Mouse (Mus musculus): ENCODE data around the gene Cfb. TPM values are rescaled to one million over a fixed set of nuclear protein-coding genes. Genes with fewer than 3 reads are reported as not detected.

Gene Cfb
- total RNA-seq, 2 experiments from 2014 or later: not detected

DNA sequence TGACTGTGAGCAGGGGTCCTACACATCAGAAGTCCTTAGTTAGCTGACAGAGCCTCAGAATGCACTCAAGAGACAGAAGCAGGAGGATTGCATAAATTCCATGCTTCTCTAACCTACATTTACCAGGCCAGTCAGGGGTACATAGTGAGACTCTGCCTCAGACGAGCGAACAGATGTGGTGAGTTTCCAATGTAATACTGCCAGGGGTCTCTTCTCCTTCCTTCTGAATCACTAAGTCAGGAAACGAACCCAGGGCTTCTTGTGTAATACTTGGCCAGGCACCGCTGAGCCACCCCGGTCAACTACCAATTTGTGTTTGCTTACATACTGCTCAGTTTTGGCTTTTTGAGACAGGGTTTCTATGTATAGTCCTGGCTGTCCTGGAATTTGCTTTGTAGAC lies 25.6 kb upstream of the Cfb start:
- ATAC-seq (replicated peaks; ENCODE audit: poor library complexity, severe bottlenecking): peak; percentile 74

GRCm38 (mm10) chr17:34885615-34886014 lies 23.3 kb upstream of the Cfb start:
- no peak for ATAC-seq (replicated peaks; ENCODE audit: poor library complexity, severe bottlenecking)

GRCm38 (mm10) chr17:34884704-34885103 lies 22.4 kb upstream of the Cfb start:
- no peak for ATAC-seq (replicated peaks; ENCODE audit: poor library complexity, severe bottlenecking)

- ATAC-seq (replicated peaks; ENCODE audit: poor library complexity, severe bottlenecking): peak; percentile 80
Measured at GRCm38 (mm10) chr17:34883332-34883731, 21.0 kb upstream of the Cfb start.

GRCm38 (mm10) chr17:34881683-34882310 lies 19.5 kb upstream of the Cfb start, which contains the start of gene Gm20547:
Gm20547 (minus strand) TSS chr17:34882042.
- ATAC-seq (replicated peaks; ENCODE audit: poor library complexity, severe bottlenecking): no peak

GRCm38 (mm10) chr17:34881166-34881565 lies 18.8 kb upstream of the Cfb start:
- ATAC-seq (replicated peaks; ENCODE audit: poor library complexity, severe bottlenecking): no peak

GRCm38 (mm10) chr17:34879336-34879879 lies 17.1 kb upstream of the Cfb start, which contains the start of gene Zbtb12:
Zbtb12 (plus strand) TSS chr17:34879483.
- peak; percentile 52; the same call in 1 of the 2 replicates for ATAC-seq (replicated peaks; ENCODE audit: poor library complexity, severe bottlenecking)

DNA sequence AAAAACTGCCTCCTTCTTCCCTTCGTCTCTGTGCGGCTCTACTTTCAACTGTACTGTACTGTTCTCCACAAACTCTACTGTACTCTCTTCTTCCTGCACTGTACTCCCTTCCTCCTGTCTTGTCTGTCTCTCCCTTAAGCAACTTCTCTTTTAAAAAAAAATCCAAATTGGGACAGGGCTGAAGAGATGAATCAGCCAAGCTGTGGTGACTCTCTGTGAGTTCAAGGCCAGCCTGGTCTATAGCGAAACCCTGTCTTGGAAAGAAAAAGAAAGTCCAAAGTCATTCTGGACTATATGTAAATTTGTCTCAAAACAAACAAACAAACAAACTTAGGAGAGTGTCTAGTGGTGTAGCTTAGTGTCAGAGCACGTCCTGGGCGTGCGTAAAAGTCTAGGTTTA lies 12.0 kb upstream of the Cfb start:
- no peak for ATAC-seq (replicated peaks; ENCODE audit: poor library complexity, severe bottlenecking)

- no peak for ATAC-seq (replicated peaks; ENCODE audit: poor library complexity, severe bottlenecking)
Measured at GRCm38 (mm10) chr17:34865981-34866380, 3.7 kb upstream of the Cfb start.

GRCm38 (mm10) chr17:34861704-34862415 lies 458 bp downstream of the Cfb start:
- ATAC-seq (replicated peaks; ENCODE audit: poor library complexity, severe bottlenecking): 0 out of 2 replicates have a peak, but pooled peaks have one; percentile 8

DNA sequence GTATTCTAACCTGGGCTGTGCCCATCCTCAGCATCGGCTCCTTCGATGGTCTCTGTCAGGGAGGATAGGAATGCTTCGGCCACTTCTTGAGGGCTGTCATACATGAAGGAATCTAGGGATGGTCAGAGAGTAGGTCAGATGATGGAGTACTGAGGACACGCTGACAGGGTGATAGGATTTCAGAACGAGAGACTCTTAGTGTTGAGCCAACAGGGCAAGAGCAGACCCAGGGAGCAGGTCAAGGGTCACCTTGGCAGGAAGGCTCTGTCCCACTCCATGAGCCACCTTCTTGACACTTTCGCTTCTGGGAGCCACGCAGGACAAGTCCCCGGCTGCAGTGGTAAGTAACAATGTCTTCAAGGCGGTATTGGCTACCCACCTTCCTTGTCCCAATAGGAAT lies 1.8 kb downstream of the Cfb start:
- no peak for ATAC-seq (replicated peaks; ENCODE audit: poor library complexity, severe bottlenecking)

GRCm38 (mm10) chr17:34858670-34859069 lies 3.6 kb downstream of the Cfb start:
- ATAC-seq (replicated peaks; ENCODE audit: poor library complexity, severe bottlenecking): peak; percentile 50

GRCm38 (mm10) chr17:34855825-34856224 lies 6.5 kb downstream of the Cfb start:
- peak; percentile 45 for ATAC-seq (replicated peaks; ENCODE audit: poor library complexity, severe bottlenecking)

DNA sequence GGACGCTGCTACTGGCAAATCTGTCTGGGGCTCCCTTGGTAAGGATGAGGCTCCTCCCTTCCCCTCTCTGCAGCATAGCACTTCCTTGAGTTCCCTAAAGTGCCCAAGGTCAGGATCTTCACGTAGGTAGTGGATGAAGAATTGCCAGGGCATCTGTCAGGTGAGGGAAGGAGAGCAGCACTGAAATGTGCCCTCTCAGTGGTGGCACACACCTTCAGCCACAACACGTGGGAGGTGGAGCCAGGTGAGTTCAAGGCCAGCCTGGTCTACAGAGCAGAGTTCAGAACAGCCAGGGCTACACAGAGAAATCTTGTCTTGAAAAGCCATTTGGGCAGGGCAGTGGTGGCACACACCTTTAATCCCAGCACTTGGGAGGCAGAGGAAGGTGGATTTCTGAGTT lies 7.6 kb downstream of the Cfb start:
- ATAC-seq (replicated peaks; ENCODE audit: poor library complexity, severe bottlenecking): no peak

DNA sequence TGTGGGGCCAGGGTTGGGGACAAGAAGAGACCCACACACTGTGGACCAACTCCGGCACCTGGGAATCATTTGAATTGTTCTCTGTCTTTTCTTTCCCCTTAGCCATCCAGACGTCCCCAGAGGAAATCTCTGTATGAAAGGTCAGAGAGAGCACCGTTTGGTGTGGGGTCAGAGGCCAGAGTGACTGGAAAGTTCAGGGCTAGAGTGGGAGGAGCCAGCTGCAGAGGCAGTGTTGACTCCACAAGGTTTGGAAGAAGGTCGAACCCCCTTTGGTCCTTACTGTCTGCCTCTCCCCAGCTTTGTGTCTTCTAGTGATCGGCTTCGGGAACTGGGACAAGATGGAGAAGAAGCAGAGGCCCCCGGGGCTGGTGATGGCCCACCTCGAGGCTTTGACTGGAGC lies 8.8 kb downstream of the Cfb start:
- no peak for ATAC-seq (replicated peaks; ENCODE audit: poor library complexity, severe bottlenecking)

- ATAC-seq (replicated peaks; ENCODE audit: poor library complexity, severe bottlenecking): no peak
Measured at GRCm38 (mm10) chr17:34850517-34851125, 11.7 kb downstream of the Cfb start.

DNA sequence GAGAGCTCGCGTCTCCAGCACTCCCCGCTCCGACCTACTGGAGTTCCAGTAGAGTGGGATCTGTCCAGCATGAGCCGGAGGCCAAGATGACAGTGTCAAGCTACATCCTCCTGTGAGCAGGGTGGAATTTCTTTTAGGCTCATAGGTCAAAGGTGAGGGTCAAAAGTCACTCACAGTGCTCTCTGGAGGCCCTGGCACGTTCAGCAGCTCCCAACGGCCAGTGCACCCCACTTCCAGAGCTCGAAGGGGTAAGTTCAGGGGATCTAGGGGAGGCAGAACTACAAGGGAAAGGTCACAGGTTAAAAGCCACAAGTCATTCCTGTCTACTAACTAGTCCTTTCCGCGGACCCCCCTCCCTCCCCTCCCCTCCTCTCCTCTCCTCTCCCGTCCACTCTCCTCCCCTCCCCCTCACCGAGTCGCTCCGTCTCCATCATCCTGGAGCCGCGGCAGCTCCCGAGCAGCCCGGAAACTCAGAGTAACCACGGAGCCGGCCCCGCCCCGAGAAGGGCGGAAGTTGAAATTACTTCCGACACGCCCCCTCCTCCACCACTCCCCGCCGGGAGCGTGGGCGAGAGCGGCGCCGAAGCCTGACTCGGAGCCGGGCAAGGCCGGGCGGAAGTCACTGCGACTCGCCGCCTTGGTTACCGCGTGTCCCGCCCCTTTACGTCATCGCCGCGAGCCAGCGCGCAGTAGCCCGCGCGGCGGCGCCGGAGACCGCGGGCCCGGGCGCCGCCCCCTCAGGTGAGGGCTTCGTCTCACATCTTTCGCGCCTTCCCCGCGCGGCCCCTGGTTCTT lies 12.4 kb downstream of the Cfb start, which contains the start of the genes Skiv2l and Nelfe:
Gene Skiv2l (minus strand): TSS at position 489 of the 795 bp plus-strand sequence.
Gene Nelfe (plus strand): TSS at position 670 of the 795 bp plus-strand sequence.
- ATAC-seq (replicated peaks; ENCODE audit: poor library complexity, severe bottlenecking): peak; percentile 98

- ATAC-seq (replicated peaks; ENCODE audit: poor library complexity, severe bottlenecking): no peak
Measured at GRCm38 (mm10) chr17:34847615-34848014, 14.7 kb downstream of the Cfb start.

- ATAC-seq (replicated peaks; ENCODE audit: poor library complexity, severe bottlenecking): no peak
Measured at GRCm38 (mm10) chr17:34847192-34847591, 15.1 kb downstream of the Cfb start.

DNA sequence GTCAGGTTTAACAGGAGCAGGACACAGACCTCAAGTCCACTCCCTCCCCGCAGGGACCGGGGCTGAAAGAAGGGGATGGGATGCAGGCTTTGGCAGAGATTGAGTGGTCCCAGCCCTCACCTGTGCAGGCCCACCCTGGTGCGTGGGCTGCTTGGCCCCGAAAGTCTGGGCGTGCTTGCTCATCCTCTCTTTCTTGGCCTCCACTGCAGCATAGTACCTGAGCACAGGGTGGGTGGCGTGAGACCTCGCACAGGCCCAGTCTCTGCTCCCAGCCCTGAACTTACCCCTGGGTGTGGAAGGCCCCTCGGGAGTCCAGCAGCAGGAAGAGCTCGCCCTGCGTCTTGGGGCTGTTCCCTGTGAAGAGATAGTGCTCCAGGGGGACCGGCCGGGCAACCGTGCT lies 17.4 kb downstream of the Cfb start:
- no peak for ATAC-seq (replicated peaks; ENCODE audit: poor library complexity, severe bottlenecking)
